In genomic region chr15:62212283-62212910, GRCm38 (mm10) we compare ENCODE assay signal across 10 mouse cellular contexts.
A peak's percentile ranks its signal among the peaks of the same experiment; 100 is the strongest.
DNase-seq lines count a peak whose midpoint lies in the region; ATAC-seq and TF ChIP-seq lines count a peak whose summit lies in the region.
"Had no signal": no experiment of that assay in that cellular context is flagged by ENCODE, and none has a peak within 500 bp of the region (broad histone marks: within the 10 kb centered on the region; RNA-seq: fewer than 3 reads in every experiment).

No protein-coding gene starts in this region.

- no peak for TF ChIP-seq EP300 in lung, postnatal 0 days (IDR thresholded peaks at IDR 0.05)

- DNase-seq in heart, postnatal 10 days, result peak; percentile 37
- DNase-seq in heart, postnatal 4 days, result no peak
- peak; percentile 16 for DNase-seq in lung, postnatal 0 days (ENCODE audit: low spot score)
- no peak for DNase-seq in lung, postnatal 25 days (ENCODE audit: low spot score)
- DNase-seq in fat pad, adult 2 months (ENCODE audit: extremely low read depth, low read depth, low spot score), result peak; percentile 97
- peak; percentile 53 for DNase-seq in thymus, postnatal 14 days
- no peak for DNase-seq in spleen, postnatal 14 days (ENCODE audit: low spot score in 2 of 2)
- DNase-seq: cerebellum, postnatal 25 days; right cerebral cortex, adult 18-20 months had no signal

- TF ChIP-seq CTCF in lung, postnatal 0 days (IDR thresholded peaks at IDR 0.05), result no peak

- no peak overlapping the region for H3K27ac ChIP-seq in lung, postnatal 0 days (ENCODE audit: low read length)
- H3K27ac ChIP-seq: intestine, embryonic 15.5 days had no signal

- no peaks in the 10 kb centered on the region for H3K36me3 ChIP-seq in lung, postnatal 0 days (ENCODE audit: insufficient read depth, low read length)
- H3K36me3 ChIP-seq: intestine, embryonic 15.5 days had no signal

- ATAC-seq in lung, postnatal 0 days, result no peak
- ATAC-seq: intestine, embryonic 15.5 days had no signal

- H3K4me2 ChIP-seq in lung, postnatal 0 days (replicated peaks; ENCODE audit: low read depth, low read length), result no peak overlapping the region
- H3K4me2 ChIP-seq: intestine, embryonic 15.5 days had no signal

- H3K4me1 ChIP-seq in lung, postnatal 0 days (ENCODE audit: insufficient read depth, low read depth, low read length), result 0 out of 2 replicates have a peak, but pooled peaks cover 4% of the 10 kb centered on the region
- H3K4me1 ChIP-seq: intestine, embryonic 15.5 days had no signal

- no peaks in the 10 kb centered on the region for H3K27me3 ChIP-seq in lung, postnatal 0 days (replicated peaks; ENCODE audit: insufficient read depth, low read length)
- H3K27me3 ChIP-seq: intestine, embryonic 15.5 days had no signal

- no peaks in the 10 kb centered on the region for H3K9me3 ChIP-seq in lung, postnatal 0 days (ENCODE audit: low read length)
- H3K9me3 ChIP-seq: intestine, embryonic 15.5 days had no signal

- no peak overlapping the region for H3K4me3 ChIP-seq in lung, postnatal 0 days (ENCODE audit: low read depth, low read length)
- H3K4me3 ChIP-seq: intestine, embryonic 15.5 days had no signal

- H3K9ac ChIP-seq in lung, postnatal 0 days (replicated peaks; ENCODE audit: low read depth), result no peak overlapping the region
- H3K9ac ChIP-seq: intestine, embryonic 15.5 days had no signal

- intact Hi-C loops in heart, postnatal 10 days (cut with DNase I), result no loop called here

- WGBS in lung, postnatal 0 days, result 81% methylated on average over 5 of the region's 5 CpGs

Comparison
In these comparisons a context has a peak if more than half of its experiments do, and no peak if none do; other contexts are left out.
1. DNase-seq: peak in heart, postnatal 10 days (2 of 2), lung, postnatal 0 days (single experiment), fat pad, adult 2 months (single experiment) and thymus, postnatal 14 days (single experiment); none in heart, postnatal 4 days (single experiment), lung, postnatal 25 days (single experiment) and spleen, postnatal 14 days (0 of 2).